Mouse (Mus musculus): ENCODE results near the gene A2ml1. TPM values are rescaled to one million over a fixed set of nuclear protein-coding genes. Genes with fewer than 3 reads are reported as not detected.
A peak's percentile ranks its signal among the peaks of the same experiment; 100 is the strongest.

Gene A2ml1
- total and polyA plus RNA-seq, 2 experiments from 2014 or later: 1.6 to 13.8 TPM

- Histone ChIP-seq H3K27me3 (ENCODE audit: insufficient read depth, low read length) (no peaks in the 10 kb centered on the region), H3K4me3 (ENCODE audit: low read length) (no peak overlapping the region), H3K9me3 (ENCODE audit: low read length) (no peaks in the 10 kb centered on the region), H3K27ac (no peak overlapping the region), H3K4me2 (ENCODE audit: low read depth, low read length) (no peak overlapping the region), H3K4me1 (ENCODE audit: insufficient read depth, low read length) (no peaks in the 10 kb centered on the region), H3K9ac (replicated peaks; ENCODE audit: low read length) (no peak overlapping the region), H3K36me3 (ENCODE audit: insufficient read depth, low read length) (no peaks in the 10 kb centered on the region)
- peak; percentile 76 for DNase-seq (ENCODE audit: low spot score)
- ATAC-seq: 0 out of 2 replicates have a peak, but pooled peaks have one; percentile 39
- 45% methylated on average over 5 of the region's 5 CpGs for whole genome bisulfite sequencing
- peak; percentile 83 for TF ChIP-seq CTCF (IDR thresholded peaks at IDR 0.05; ENCODE audit: low read depth)
Measured at GRCm38 (mm10) chr6:128604512-128604911, 23.1 kb upstream of the A2ml1 start.

GRCm38 (mm10) chr6:128602463-128603201, 21.2 kb upstream of the A2ml1 start:
- Histone ChIP-seq H3K9ac (replicated peaks; ENCODE audit: low read length) (no peak overlapping the region), H3K4me3 (ENCODE audit: low read length) (no peak overlapping the region), H3K4me1 (ENCODE audit: insufficient read depth, low read length) (no peaks in the 10 kb centered on the region), H3K36me3 (ENCODE audit: insufficient read depth, low read length) (no peaks in the 10 kb centered on the region), H3K9me3 (ENCODE audit: low read length) (no peaks in the 10 kb centered on the region), H3K27ac (no peak overlapping the region), H3K27me3 (ENCODE audit: insufficient read depth, low read length) (no peaks in the 10 kb centered on the region), H3K4me2 (ENCODE audit: low read depth, low read length) (peak overlapping the region; percentile 42)
- TF ChIP-seq CTCF (IDR thresholded peaks at IDR 0.05; ENCODE audit: low read depth): peak; percentile 19; the same call in 1 of the 2 replicates
- DNase-seq (ENCODE audit: low spot score) (peak; percentile 46), ATAC-seq (peak; percentile 74)
- 32% methylated on average over 10 of the region's 10 CpGs for WGBS

DNA sequence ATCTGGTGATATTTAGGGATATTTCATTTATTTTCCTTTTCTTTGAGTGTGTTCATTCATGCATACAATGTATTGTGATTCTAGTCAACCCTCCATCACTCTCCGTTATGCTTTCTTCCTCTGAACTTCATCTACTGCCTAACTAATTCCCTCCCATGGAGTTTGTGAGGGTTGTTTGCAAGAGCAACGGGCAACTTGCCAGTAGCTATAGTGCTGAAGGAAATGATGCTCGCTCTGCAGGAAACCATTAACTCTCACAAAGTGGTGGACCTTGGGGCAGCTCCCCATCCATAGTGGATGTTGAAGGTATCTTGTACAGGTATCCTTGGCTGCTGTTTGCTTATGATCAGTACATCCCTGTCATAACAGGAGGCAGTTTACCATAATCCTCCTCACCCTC, 20.6 kb upstream of the A2ml1 start:
- Histone ChIP-seq H3K36me3 (ENCODE audit: insufficient read depth, low read length) (no peaks in the 10 kb centered on the region), H3K9ac (replicated peaks; ENCODE audit: low read length) (no peak overlapping the region), H3K27me3 (ENCODE audit: insufficient read depth, low read length) (no peaks in the 10 kb centered on the region), H3K4me3 (ENCODE audit: low read length) (no peak overlapping the region), H3K4me2 (ENCODE audit: low read depth, low read length) (peak overlapping the region; percentile 42), H3K4me1 (ENCODE audit: insufficient read depth, low read length) (no peaks in the 10 kb centered on the region; the same call in 1 of the 2 replicates), H3K9me3 (ENCODE audit: low read length) (no peaks in the 10 kb centered on the region), H3K27ac (no peak overlapping the region)
- 8% methylated on average over 3 of the region's 3 CpGs for WGBS
- no peak for TF ChIP-seq CTCF (IDR thresholded peaks at IDR 0.05; ENCODE audit: low read depth)
- ATAC-seq (no peak; the same call in 1 of the 2 replicates), DNase-seq (ENCODE audit: low spot score) (peak; percentile 52)

DNA sequence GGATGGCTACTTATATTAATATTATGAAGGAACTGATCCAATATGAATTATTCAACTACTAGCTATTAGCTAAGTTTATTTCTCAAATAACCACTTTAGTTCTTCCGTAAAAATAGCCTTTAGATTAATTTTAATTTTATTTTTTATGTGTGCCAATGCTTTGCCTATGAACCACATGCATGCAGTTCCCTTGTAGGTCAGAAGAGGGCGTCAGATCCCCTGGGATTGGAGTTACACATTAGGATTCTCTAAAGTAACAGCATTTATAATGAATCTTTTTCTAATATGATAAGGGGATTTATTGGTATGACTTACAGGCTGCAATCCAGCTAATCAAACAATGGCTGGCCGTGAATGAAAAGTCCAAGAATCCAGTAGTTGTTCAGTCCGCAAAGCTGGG, 18.1 kb upstream of the A2ml1 start:
- Histone ChIP-seq H3K27me3 (ENCODE audit: insufficient read depth, low read length) (no peaks in the 10 kb centered on the region), H3K9me3 (ENCODE audit: low read length) (no peaks in the 10 kb centered on the region), H3K27ac (no peak overlapping the region), H3K4me2 (ENCODE audit: low read depth, low read length) (no peak overlapping the region), H3K9ac (replicated peaks; ENCODE audit: low read length) (no peak overlapping the region), H3K36me3 (ENCODE audit: insufficient read depth, low read length) (no peaks in the 10 kb centered on the region), H3K4me1 (ENCODE audit: insufficient read depth, low read length) (no peaks in the 10 kb centered on the region; the same call in 1 of the 2 replicates), H3K4me3 (ENCODE audit: low read length) (no peak overlapping the region)
- 68% methylated on average over 4 of the region's 4 CpGs for WGBS
- no peak for ATAC-seq
- peak; percentile 60 for TF ChIP-seq CTCF (IDR thresholded peaks at IDR 0.05; ENCODE audit: low read depth)
- DNase-seq (ENCODE audit: low spot score): peak; percentile 15

- TF ChIP-seq CTCF (IDR thresholded peaks at IDR 0.05; ENCODE audit: low read depth): no peak
- Histone ChIP-seq H3K4me2 (ENCODE audit: low read depth, low read length) (no peak overlapping the region), H3K27me3 (ENCODE audit: insufficient read depth, low read length) (no peaks in the 10 kb centered on the region), H3K9me3 (ENCODE audit: low read length) (no peaks in the 10 kb centered on the region), H3K4me3 (ENCODE audit: low read length) (no peak overlapping the region), H3K36me3 (ENCODE audit: insufficient read depth, low read length) (no peaks in the 10 kb centered on the region), H3K27ac (no peak overlapping the region), H3K4me1 (ENCODE audit: insufficient read depth, low read length) (no peaks in the 10 kb centered on the region; the same call in 1 of the 2 replicates), H3K9ac (replicated peaks; ENCODE audit: low read length) (no peak overlapping the region)
- 79% methylated on average over 2 of the region's 2 CpGs for WGBS
- no peak for ATAC-seq
- DNase-seq (ENCODE audit: low spot score): no peak
Measured at GRCm38 (mm10) chr6:128598256-128599047, 17.0 kb upstream of the A2ml1 start.

GRCm38 (mm10) chr6:128597121-128597522, 15.7 kb upstream of the A2ml1 start:
- Histone ChIP-seq H3K27me3 (ENCODE audit: insufficient read depth, low read length) (no peaks in the 10 kb centered on the region), H3K36me3 (ENCODE audit: insufficient read depth, low read length) (no peaks in the 10 kb centered on the region), H3K4me2 (ENCODE audit: low read depth, low read length) (peak overlapping the region; percentile 51), H3K9ac (replicated peaks; ENCODE audit: low read length) (peak overlapping the region; percentile 42), H3K4me1 (ENCODE audit: insufficient read depth, low read length) (no peaks in the 10 kb centered on the region; the same call in 1 of the 2 replicates), H3K9me3 (ENCODE audit: low read length) (no peaks in the 10 kb centered on the region), H3K27ac (peak overlapping the region; percentile 55; the same call in 1 of the 2 replicates), H3K4me3 (ENCODE audit: low read length) (peak overlapping the region; percentile 25)
- no peak for TF ChIP-seq CTCF (IDR thresholded peaks at IDR 0.05; ENCODE audit: low read depth)
- peak; percentile 84 for DNase-seq (ENCODE audit: low spot score)
- WGBS: 16% methylated on average over 9 of the region's 9 CpGs
- ATAC-seq: peak; percentile 97

Data from hindbrain, postnatal 0 days (tissue).